Mouse (Mus musculus) G1E (cell line): ENCODE data around the gene Lrrc37a. TPM values are rescaled to one million over a fixed set of nuclear protein-coding genes. Genes with fewer than 3 reads are reported as not detected.
"Not testable (repeated sequence)": the region's sequence is repeated elsewhere in the genome, so short reads cannot be mapped to it uniquely, and the experiment has no call there.

Experiments
- ATAC-seq: 2 replicates; pipeline ENCODE4 v1.8.0; 2016; ENCODE audit warnings: mild to moderate bottlenecking; ENCODE audit not compliant: insufficient number of reproducible peaks, poor library complexity, low FRiP score, severe bottlenecking; ENCODE audit errors: extremely low read depth
- DNase-seq: peaks from one replicate; pipeline ENCODE4 v3.0.0; 2012; ENCODE audit warnings: low spot score
- H3K27me3 ChIP-seq: 2 replicates; pipeline ENCODE4 v1.6.1; 2012; ENCODE audit warnings: mild to moderate bottlenecking, low read length, inconsistent platforms; ENCODE audit not compliant: insufficient read depth
- H3K36me3 ChIP-seq: replicated peaks from 2 replicates; pipeline ENCODE3; 2012; ENCODE audit warnings: mild to moderate bottlenecking, inconsistent platforms
- H3K4me1 ChIP-seq: 2 replicates; pipeline ENCODE4 v1.6.1; 2012; ENCODE audit warnings: low read depth, low read length, inconsistent platforms, mixed read lengths; ENCODE audit not compliant: insufficient read depth
- H3K4me3 ChIP-seq: 2 replicates; pipeline ENCODE4 v1.5.1; 2012; ENCODE audit warnings: low read depth, mild to moderate bottlenecking, inconsistent platforms, low read length, moderate library complexity, mixed read lengths
- H3K9me3 ChIP-seq: replicated peaks from 2 replicates; pipeline ENCODE4 v1.6.1; 2012; ENCODE audit warnings: inconsistent platforms
- CTCF ChIP-seq: IDR thresholded peaks from 2 replicates; pipeline ENCODE4 v1.5.1; 2012; ENCODE audit warnings: low read depth, low read length, inconsistent platforms, mixed read lengths
- GATA1 ChIP-seq: IDR thresholded peaks from 2 replicates; pipeline ENCODE4 v1.6.1; 2012; ENCODE audit warnings: borderline replicate concordance, low read length, inconsistent platforms, mixed read lengths
- GATA2 ChIP-seq: IDR thresholded peaks from 2 replicates; pipeline ENCODE4 v1.6.1; 2012; ENCODE audit warnings: low read depth, low read length, inconsistent platforms, borderline replicate concordance
- POLR2AphosphoS5 ChIP-seq: IDR thresholded peaks from 2 replicates; pipeline ENCODE4 v1.6.1; 2012; ENCODE audit warnings: low read depth, low read length, inconsistent platforms; ENCODE audit not compliant: insufficient replicate concordance
- TAL1 ChIP-seq: conservative IDR thresholded peaks from 2 replicates; pipeline ENCODE4 v1.6.1; 2012; ENCODE audit warnings: low read depth, low read length, inconsistent platforms, mixed read lengths
- polyA plus RNA-seq: library from polyadenylated mRNA; stranded (reverse); fragments of >175 nt; gene quantifications from 2 replicates; pipeline ENCODE4 v1.2.3, GENCODE M21; 2012
- total RNA-seq, 2 experiments: library from RNA; stranded (forward) in 1 of 2; stranded (reverse) in 1 of 2; fragments of 200-1000 nt in 1 of 2; fragments of >200 nt in 1 of 2; fragmentation: Nextera tagmentation in 1 of 2; gene quantifications; 2 replicates each; pipeline ENCODE4 v1.2.3; 2014 to 2017

Gene Lrrc37a
- total and polyA plus RNA-seq, 3 experiments, result 0.16 TPM; not detected in 2

GRCm38 (mm10) chr11:103411981-103412949 lies 92.1 kb downstream of the Lrrc37a start, which contains the start of gene Plekhm1:
TSS of gene Plekhm1 (minus strand) at chr11:103412687.
- peak within 1 kb of the TSS; percentile 97 for H3K4me3 ChIP-seq
- H3K9me3 ChIP-seq, result no peaks in the 10 kb centered on the region
- peaks cover 37% of the 10 kb centered on the region for H3K36me3 ChIP-seq
- ATAC-seq (peak; percentile 94), DNase-seq (peak; percentile 95)
- TF ChIP-seq GATA2, result no peak
- no peak for TF ChIP-seq TAL1
- TF ChIP-seq POLR2AphosphoS5, result no peak
- TF ChIP-seq GATA1, result no peak
- TF ChIP-seq CTCF, result no peak
- H3K4me1 ChIP-seq, result peaks cover 22% of the 10 kb centered on the region
- H3K27me3 ChIP-seq, result peaks cover 5% of the 10 kb centered on the region

- Histone ChIP-seq H3K9me3 (no peaks in the 10 kb centered on the region), H3K36me3 (peaks cover 43% of the 10 kb centered on the region), H3K27me3 (peaks cover 3% of the 10 kb centered on the region), H3K4me1 (peaks cover 26% of the 10 kb centered on the region), H3K4me3 (peak overlapping the region; percentile 97; the same call in 1 of the 2 replicates)
- DNase-seq, result no peak
- no peak for ATAC-seq
- TF ChIP-seq TAL1, result no peak
- TF ChIP-seq CTCF, result no peak
Measured at GRCm38 (mm10) chr11:103411301-103411700, 93.1 kb downstream of the Lrrc37a start.

- ATAC-seq, result no peak
- Histone ChIP-seq H3K4me3 (no peak overlapping the region), H3K4me1 (peaks cover 43% of the 10 kb centered on the region), H3K36me3 (peaks cover 63% of the 10 kb centered on the region), H3K27me3 (no peaks in the 10 kb centered on the region), H3K9me3 (no peaks in the 10 kb centered on the region)
- TF ChIP-seq GATA1, result no peak
- TF ChIP-seq GATA2, result no peak
- DNase-seq, result no peak
Measured at GRCm38 (mm10) chr11:103408880-103409279, 95.5 kb downstream of the Lrrc37a start.

- H3K9me3 ChIP-seq, H3K27me3 ChIP-seq, H3K4me3 ChIP-seq, DNase-seq, ATAC-seq: not testable (repeated sequence)
- H3K4me1 ChIP-seq, result peaks cover 45% of the 10 kb centered on the region
- peaks cover 81% of the 10 kb centered on the region for H3K36me3 ChIP-seq
Measured at GRCm38 (mm10) chr11:103407136-103407535, 97.3 kb downstream of the Lrrc37a start.

GRCm38 (mm10) chr11:103406551-103406950 lies 97.8 kb downstream of the Lrrc37a start:
- Histone ChIP-seq H3K4me3 (no peak overlapping the region), H3K4me1 (peaks cover 49% of the 10 kb centered on the region), H3K27me3 (no peaks in the 10 kb centered on the region), H3K36me3 (peaks cover 86% of the 10 kb centered on the region), H3K9me3 (no peaks in the 10 kb centered on the region)
- no peak for DNase-seq
- ATAC-seq, result no peak
- no peak for TF ChIP-seq GATA2
- no peak for TF ChIP-seq GATA1
- no peak for TF ChIP-seq TAL1
- TF ChIP-seq POLR2AphosphoS5, result no peak
- TF ChIP-seq CTCF, result no peak

GRCm38 (mm10) chr11:103405814-103406213 lies 98.6 kb downstream of the Lrrc37a start:
- ATAC-seq, result no peak
- no peak for DNase-seq
- peaks cover 46% of the 10 kb centered on the region for H3K4me1 ChIP-seq
- H3K36me3 ChIP-seq, result peaks cover 86% of the 10 kb centered on the region
- no peak overlapping the region for H3K4me3 ChIP-seq
- no peaks in the 10 kb centered on the region for H3K27me3 ChIP-seq
- H3K9me3 ChIP-seq, result no peaks in the 10 kb centered on the region
- TF ChIP-seq TAL1, result no peak
- no peak for TF ChIP-seq CTCF
- TF ChIP-seq GATA2, result no peak
- TF ChIP-seq GATA1, result no peak
- no peak for TF ChIP-seq POLR2AphosphoS5

GRCm38 (mm10) chr11:103404618-103405017 lies 99.8 kb downstream of the Lrrc37a start:
- H3K27me3 ChIP-seq, result no peaks in the 10 kb centered on the region
- no peak for ATAC-seq
- peaks cover 85% of the 10 kb centered on the region for H3K36me3 ChIP-seq
- no peak for DNase-seq
- no peak overlapping the region for H3K4me3 ChIP-seq
- H3K4me1 ChIP-seq, result peaks cover 50% of the 10 kb centered on the region
- H3K9me3 ChIP-seq, result no peaks in the 10 kb centered on the region
- 0 out of 2 replicates have a peak, but pooled peaks have one; percentile 40 for TF ChIP-seq TAL1
- TF ChIP-seq CTCF, result no peak
